Mouse (Mus musculus) layer of hippocampus, adult 8-10 months (tissue): ENCODE measurements around the gene Fzr1. TPM values are rescaled to one million over a fixed set of nuclear protein-coding genes. Genes with fewer than 3 reads are reported as not detected.

Experiments
- DNase-seq, 2 experiments: peaks; one replicate each; pipeline ENCODE4 v3.0.0; 2022; ENCODE audit warnings: low spot score in 2 of 2
- total RNA-seq, 4 experiments: library from RNA; stranded (reverse); gene quantifications; 2 replicates each; pipeline ENCODE4 v1.2.4; 2022

Fzr1 gene
- total RNA-seq, 4 experiments from 2014 or later = 64.6 to 72.1 (median 67.2) TPM

GRCm38 (mm10) chr10:81356991-81357844, 21.1 kb downstream of the Fzr1 start, which contains the start of gene Mfsd12:
Mfsd12 (plus strand) TSS chr10:81357491.
- peak; percentile 75 to 88 for DNase-seq

DNA sequence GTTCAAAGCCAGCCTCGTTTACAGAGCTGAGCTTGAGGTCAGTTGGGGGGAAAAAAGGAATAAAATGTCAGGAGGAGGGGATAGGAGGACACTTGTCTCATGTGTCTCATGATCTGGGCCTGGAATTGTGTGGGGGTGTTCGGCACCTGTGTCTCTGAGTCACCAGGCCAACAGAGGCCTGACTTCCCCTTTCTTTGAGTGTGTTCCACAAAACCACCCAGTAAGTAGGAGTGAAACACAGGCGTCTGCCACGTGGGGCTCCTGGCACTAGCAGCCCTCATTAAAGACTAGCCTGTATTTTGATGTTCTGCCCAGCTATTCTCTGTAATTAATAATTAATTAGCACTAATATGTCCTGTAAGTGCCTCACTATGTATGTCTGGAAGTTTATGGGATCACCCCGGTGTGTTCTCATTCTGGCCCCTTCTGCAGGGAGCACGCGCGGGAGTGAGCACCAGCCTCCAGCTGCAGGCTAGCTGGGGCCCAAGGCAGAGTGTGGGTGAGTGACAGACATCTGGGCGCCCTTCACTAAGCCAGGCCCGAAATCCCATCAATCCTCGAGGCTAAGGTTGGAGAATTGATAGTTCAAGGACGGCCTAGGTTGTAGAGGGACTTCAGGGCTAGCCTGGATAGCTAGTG, 21.8 kb downstream of the Fzr1 start:
- DNase-seq = no peak

DNA sequence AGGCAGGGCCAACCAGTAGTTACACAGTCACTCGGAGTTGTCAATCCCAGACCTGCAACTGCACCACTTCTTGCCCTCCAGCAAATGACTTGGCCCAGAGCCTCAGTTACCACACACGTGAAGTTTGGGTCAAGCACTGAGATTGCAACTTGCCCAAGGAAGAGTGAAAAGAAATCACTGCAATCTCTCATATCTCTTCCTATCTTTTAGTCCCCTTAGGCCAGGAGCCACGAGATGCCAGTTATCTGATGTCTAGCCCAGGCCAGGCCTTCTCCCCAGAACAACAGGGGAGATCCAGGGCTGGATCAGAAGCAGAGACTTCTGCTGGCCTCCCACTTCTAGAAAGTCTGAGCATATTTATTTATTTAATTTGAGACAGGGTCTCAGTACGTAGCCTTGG, 22.8 kb downstream of the Fzr1 start:
- no peak for DNase-seq

DNA sequence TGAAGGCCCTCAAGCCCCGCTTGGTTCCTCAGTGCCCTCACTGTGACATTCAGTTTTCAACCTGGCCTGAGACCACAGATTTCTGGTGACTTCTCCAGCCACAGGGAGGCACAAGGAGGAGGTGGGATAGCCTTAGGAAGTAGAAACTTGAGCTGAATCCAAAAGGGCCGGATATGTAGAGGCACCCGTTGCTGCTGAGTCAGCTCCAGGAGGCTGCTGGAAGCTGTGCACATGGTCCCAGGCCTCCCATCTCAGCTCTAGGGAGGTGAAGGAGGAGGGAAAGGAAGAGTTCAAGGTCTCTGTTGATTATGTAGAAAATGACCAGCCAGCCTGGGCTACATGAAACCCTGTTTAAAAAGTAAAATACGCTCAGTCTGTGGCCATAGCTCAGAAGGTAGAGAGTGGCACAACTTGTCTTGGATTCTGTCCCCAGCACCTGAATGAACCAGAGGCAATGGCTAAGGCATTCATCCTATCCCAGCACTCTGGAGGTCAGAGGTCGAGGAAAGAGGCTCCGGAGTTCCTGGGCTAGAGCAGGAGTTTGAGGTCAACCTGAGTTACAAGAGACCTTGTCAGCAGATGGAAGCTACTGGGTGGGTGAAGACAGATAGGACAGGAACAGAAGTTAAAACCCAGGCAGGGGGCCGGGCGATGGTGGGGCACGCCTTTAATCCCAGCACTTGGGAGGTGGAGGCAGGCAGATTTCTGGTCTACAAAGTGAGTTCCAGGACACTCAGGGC, 23.4 kb downstream of the Fzr1 start:
- no peak for DNase-seq

DNA sequence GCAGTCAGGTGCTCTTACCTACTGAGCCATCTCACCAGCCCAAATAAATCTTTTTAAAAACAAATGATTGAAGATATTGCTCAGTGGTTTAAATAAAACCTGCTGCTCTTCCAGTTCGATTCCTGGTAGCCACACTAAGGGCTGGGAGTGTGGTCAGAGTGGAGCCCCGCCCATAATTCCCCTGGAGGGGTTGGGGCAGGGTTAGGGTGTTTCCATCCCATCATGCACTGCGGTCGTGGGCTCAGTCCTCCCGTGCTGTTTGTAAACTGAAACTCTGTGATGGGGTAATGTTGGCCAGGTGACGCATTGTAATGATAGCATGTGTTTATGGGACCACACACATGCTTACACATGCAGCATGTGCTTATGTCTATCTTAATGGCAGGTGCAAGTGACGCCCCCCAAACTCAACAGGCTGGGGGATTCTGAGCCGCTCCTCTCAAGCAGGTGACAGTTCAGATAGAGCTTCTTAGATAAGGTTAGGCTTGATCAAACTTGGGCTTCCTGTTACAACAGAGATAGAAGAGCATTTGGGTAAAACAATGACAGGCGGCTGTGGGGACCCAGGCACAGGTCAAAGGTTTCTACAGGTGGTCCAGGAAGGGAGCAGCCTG, 26.5 kb downstream of the Fzr1 start:
- DNase-seq = no peak

GRCm38 (mm10) chr10:81350351-81351063, 27.8 kb downstream of the Fzr1 start, which contains the start of gene Hmg20b:
Hmg20b (minus strand) TSS chr10:81350480.
- peak; percentile 99 for DNase-seq

DNA sequence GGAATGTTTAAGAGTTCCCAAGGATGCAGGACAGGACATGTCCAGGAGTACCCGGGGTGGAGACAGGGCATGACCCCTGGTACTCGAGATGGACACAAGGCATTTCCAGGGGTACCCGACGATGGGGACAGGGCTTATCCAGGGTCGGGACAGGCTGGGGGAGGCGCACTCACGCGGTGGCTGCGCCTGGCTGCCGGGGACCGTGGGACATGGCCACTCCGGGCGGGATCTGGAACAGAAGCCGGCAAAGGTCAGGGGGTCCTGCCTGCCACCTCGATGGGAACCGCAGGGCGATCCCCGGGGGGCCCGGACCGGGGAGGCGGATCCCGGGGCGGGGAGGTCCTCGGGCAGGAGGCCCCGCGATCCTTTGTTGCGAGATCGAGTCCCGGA, 28.4 kb downstream of the Fzr1 start:
- DNase-seq = no peak

DNA sequence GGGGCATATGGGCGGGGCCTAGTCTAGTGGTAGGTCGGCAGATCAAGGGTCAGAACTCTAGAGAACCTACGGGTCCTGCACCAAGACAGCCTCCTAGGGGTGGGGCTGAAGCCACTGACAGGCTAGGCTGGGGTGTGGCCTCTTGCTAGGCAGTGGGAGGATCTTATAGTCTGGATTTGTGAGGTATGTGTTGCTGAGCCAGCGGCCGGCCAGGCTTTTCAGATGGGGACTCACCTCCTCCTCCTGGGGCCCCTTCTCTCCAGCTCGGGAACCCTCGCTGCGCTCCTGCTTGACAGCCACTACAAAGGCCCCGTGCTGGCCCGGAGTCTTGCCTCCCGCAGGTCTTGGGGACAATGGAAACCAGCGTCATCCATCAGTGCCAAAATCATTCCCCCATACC, 29.2 kb downstream of the Fzr1 start:
- DNase-seq = no peak

GRCm38 (mm10) chr10:81346453-81347067, 31.8 kb downstream of the Fzr1 start:
- no peak for DNase-seq

DNA sequence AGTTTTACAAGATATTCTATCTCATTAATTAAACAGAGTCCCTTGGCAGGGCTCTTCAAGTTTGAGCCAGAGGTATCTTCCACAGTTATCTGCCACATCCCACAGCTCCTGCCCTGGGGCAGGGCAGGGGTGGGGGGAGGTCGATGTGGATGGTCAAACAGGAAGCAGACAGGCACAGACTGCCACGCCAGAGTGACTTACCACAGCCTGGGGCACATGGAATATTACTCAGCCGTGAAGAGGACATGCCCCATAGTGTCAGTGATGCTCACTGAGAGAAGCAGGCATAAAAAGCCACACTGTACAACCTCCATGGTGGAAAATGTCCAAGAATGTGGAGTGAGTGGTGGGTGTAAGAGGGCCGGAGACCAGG, 33.2 kb downstream of the Fzr1 start:
- DNase-seq = no peak

GRCm38 (mm10) chr10:81344421-81345161, 33.7 kb downstream of the Fzr1 start:
- DNase-seq = no peak

GRCm38 (mm10) chr10:81342686-81343505, 35.4 kb downstream of the Fzr1 start, which contains the start of gene Gipc3:
Gipc3 (minus strand) TSS chr10:81343266.
- no peak for DNase-seq

GRCm38 (mm10) chr10:81341333-81341949, 36.9 kb downstream of the Fzr1 start:
- DNase-seq = no peak

- DNase-seq = no peak
Observed at GRCm38 (mm10) chr10:81340551-81341332, 37.6 kb downstream of the Fzr1 start.

- DNase-seq = no peak
Observed at GRCm38 (mm10) chr10:81336558-81336957, 41.8 kb downstream of the Fzr1 start.

DNA sequence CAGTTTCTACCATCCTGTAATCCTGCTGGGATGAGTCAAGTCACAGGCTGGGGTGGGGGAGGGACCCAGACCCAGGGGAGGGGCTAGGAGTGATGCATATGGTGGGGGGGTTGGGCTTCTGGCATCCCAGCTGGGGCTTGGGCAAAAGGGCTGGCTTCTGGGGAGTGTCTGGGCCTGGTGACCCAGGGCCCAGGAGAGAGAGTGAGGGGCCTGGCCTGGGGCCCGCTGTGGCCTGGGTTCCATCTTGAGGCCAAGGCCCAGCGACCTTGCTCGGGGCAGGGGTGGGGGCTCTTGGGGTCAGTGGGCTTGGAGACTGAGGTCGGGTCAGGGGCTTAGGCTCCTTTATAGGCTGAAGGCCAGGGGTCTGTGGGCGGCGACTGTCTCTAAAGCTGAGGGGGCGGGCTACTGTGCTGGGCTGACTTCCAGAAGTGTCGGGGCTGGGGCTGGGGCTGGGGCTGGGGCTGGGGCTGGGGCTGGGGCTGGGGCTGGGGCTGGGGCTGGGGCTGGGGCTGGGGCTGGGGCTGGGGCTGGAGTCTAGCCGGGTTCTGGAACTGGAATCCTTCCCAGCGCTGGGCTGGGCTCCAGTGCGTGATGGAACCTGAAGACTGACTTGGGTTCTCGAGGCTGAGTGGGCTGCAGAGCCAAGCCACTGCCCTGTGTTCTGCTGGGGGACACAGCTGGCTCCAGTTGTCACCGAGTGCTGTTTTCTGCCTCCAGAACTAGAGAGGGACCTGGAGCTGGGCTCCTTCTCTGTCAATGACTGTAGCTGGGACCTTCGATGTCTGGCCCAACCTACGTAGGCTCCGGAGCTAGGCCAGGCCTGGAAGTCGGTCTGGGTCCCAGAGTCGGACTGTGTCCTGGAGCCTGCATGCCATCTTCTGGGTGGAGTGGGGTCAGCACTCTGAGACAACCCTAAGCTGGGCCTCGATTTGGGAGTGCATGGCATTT, 42.6 kb downstream of the Fzr1 start:
- no peak for DNase-seq
